Mouse (Mus musculus): ENCODE measurements at regions not wholly inside any gene's neighbourhood (a gene's known extent, or its start where the extent isn't known, plus 50 kb on each side); places are given as distances from the start of the nearest gene placed in this dataset.

GRCm38 (mm10) chr1:164541711-164542110, 83.6 kb upstream of the Atp1b1 start:
- WGBS: 70% methylated on average over 1 of the region's 1 CpGs
- no peak overlapping the region for H3K9ac ChIP-seq (ENCODE audit: low read depth, low read length)
- H3K4me1 ChIP-seq (ENCODE audit: control insufficient read depth, insufficient read depth, low read depth, low read length): no peaks in the 10 kb centered on the region
- H3K36me3 ChIP-seq (ENCODE audit: control insufficient read depth, insufficient read depth, low read length): no peaks in the 10 kb centered on the region
- H3K4me2 ChIP-seq (ENCODE audit: low read length): no peak overlapping the region
- no peak overlapping the region for H3K27ac ChIP-seq (ENCODE audit: low read depth, low read length)
- no peaks in the 10 kb centered on the region for H3K9me3 ChIP-seq (ENCODE audit: control insufficient read depth, low read length)
- no peak overlapping the region for H3K4me3 ChIP-seq (ENCODE audit: low read length)
- ATAC-seq: no peak
- no peaks in the 10 kb centered on the region for H3K27me3 ChIP-seq (replicated peaks; ENCODE audit: control insufficient read depth, insufficient read depth, low read length)

GRCm38 (mm10) chr1:164538304-164539043, 80.3 kb upstream of the Atp1b1 start:
- H3K9me3 ChIP-seq (ENCODE audit: control insufficient read depth, low read length): no peaks in the 10 kb centered on the region
- no peak overlapping the region for H3K4me3 ChIP-seq (ENCODE audit: low read length)
- 85% methylated on average over 5 of the region's 5 CpGs for WGBS
- no peaks in the 10 kb centered on the region for H3K36me3 ChIP-seq (ENCODE audit: control insufficient read depth, insufficient read depth, low read length)
- no peaks in the 10 kb centered on the region for H3K4me1 ChIP-seq (ENCODE audit: control insufficient read depth, insufficient read depth, low read depth, low read length)
- no peak overlapping the region for H3K4me2 ChIP-seq (ENCODE audit: low read length)
- H3K27me3 ChIP-seq (replicated peaks; ENCODE audit: control insufficient read depth, insufficient read depth, low read length): no peaks in the 10 kb centered on the region
- H3K27ac ChIP-seq (ENCODE audit: low read depth, low read length): no peak overlapping the region
- no peak overlapping the region for H3K9ac ChIP-seq (ENCODE audit: low read depth, low read length)
- ATAC-seq: no peak

- H3K36me3 ChIP-seq (ENCODE audit: control insufficient read depth, insufficient read depth, low read length): no peaks in the 10 kb centered on the region
- no peaks in the 10 kb centered on the region for H3K27me3 ChIP-seq (replicated peaks; ENCODE audit: control insufficient read depth, insufficient read depth, low read length)
- H3K4me2 ChIP-seq (ENCODE audit: low read length): no peak overlapping the region
- H3K9me3 ChIP-seq (ENCODE audit: control insufficient read depth, low read length): no peaks in the 10 kb centered on the region
- no peak overlapping the region for H3K4me3 ChIP-seq (ENCODE audit: low read length)
- no peak for ATAC-seq
- H3K27ac ChIP-seq (ENCODE audit: low read depth, low read length): no peak overlapping the region
- H3K4me1 ChIP-seq (ENCODE audit: control insufficient read depth, insufficient read depth, low read depth, low read length): no peaks in the 10 kb centered on the region
- no peak overlapping the region for H3K9ac ChIP-seq (ENCODE audit: low read depth, low read length)
- 85% methylated on average over 7 of the region's 7 CpGs for WGBS
These were observed 79.3 kb upstream of the Atp1b1 start for GRCm38 (mm10) chr1:164537324-164537948.

GRCm38 (mm10) chr1:164532196-164532595, 74.0 kb upstream of the Atp1b1 start:
- H3K27ac ChIP-seq (ENCODE audit: low read depth, low read length): no peak overlapping the region
- H3K4me3 ChIP-seq (ENCODE audit: low read length): no peak overlapping the region
- no peaks in the 10 kb centered on the region for H3K36me3 ChIP-seq (ENCODE audit: control insufficient read depth, insufficient read depth, low read length)
- no peak overlapping the region for H3K9ac ChIP-seq (ENCODE audit: low read depth, low read length)
- no peaks in the 10 kb centered on the region for H3K27me3 ChIP-seq (replicated peaks; ENCODE audit: control insufficient read depth, insufficient read depth, low read length)
- no peak overlapping the region for H3K4me2 ChIP-seq (ENCODE audit: low read length)
- ATAC-seq: no peak
- no peaks in the 10 kb centered on the region for H3K9me3 ChIP-seq (ENCODE audit: control insufficient read depth, low read length)
- no peaks in the 10 kb centered on the region for H3K4me1 ChIP-seq (ENCODE audit: control insufficient read depth, insufficient read depth, low read depth, low read length)
- 81% methylated on average over 5 of the region's 5 CpGs for WGBS

GRCm38 (mm10) chr1:164531741-164532140, 73.6 kb upstream of the Atp1b1 start:
- Histone ChIP-seq H3K36me3 (ENCODE audit: control insufficient read depth, insufficient read depth, low read length) (no peaks in the 10 kb centered on the region), H3K27ac (ENCODE audit: low read depth, low read length) (no peak overlapping the region), H3K9me3 (ENCODE audit: control insufficient read depth, low read length) (no peaks in the 10 kb centered on the region), H3K4me3 (ENCODE audit: low read length) (no peak overlapping the region), H3K4me2 (ENCODE audit: low read length) (no peak overlapping the region), H3K9ac (ENCODE audit: low read depth, low read length) (no peak overlapping the region), H3K27me3 (replicated peaks; ENCODE audit: control insufficient read depth, insufficient read depth, low read length) (no peaks in the 10 kb centered on the region), H3K4me1 (ENCODE audit: control insufficient read depth, insufficient read depth, low read depth, low read length) (no peaks in the 10 kb centered on the region)
- ATAC-seq: no peak
- 55% methylated on average over 1 of the region's 1 CpGs for WGBS

- no peak overlapping the region for H3K9ac ChIP-seq (ENCODE audit: low read depth, low read length)
- H3K4me2 ChIP-seq (ENCODE audit: low read length): no peak overlapping the region
- no peaks in the 10 kb centered on the region for H3K4me1 ChIP-seq (ENCODE audit: control insufficient read depth, insufficient read depth, low read depth, low read length)
- ATAC-seq: no peak
- H3K36me3 ChIP-seq (ENCODE audit: control insufficient read depth, insufficient read depth, low read length): no peaks in the 10 kb centered on the region
- no peak overlapping the region for H3K4me3 ChIP-seq (ENCODE audit: low read length)
- H3K9me3 ChIP-seq (ENCODE audit: control insufficient read depth, low read length): no peaks in the 10 kb centered on the region
- no peak overlapping the region for H3K27ac ChIP-seq (ENCODE audit: low read depth, low read length)
- H3K27me3 ChIP-seq (replicated peaks; ENCODE audit: control insufficient read depth, insufficient read depth, low read length): no peaks in the 10 kb centered on the region
- 90% methylated on average over 1 of the region's 1 CpGs for WGBS
These were observed 68.6 kb upstream of the Atp1b1 start for GRCm38 (mm10) chr1:164526748-164527147.

- Histone ChIP-seq H3K27me3 (replicated peaks; ENCODE audit: control insufficient read depth, insufficient read depth, low read length) (no peaks in the 10 kb centered on the region), H3K4me2 (ENCODE audit: low read length) (no peak overlapping the region), H3K9me3 (ENCODE audit: control insufficient read depth, low read length) (no peaks in the 10 kb centered on the region), H3K36me3 (ENCODE audit: control insufficient read depth, insufficient read depth, low read length) (no peaks in the 10 kb centered on the region), H3K4me3 (ENCODE audit: low read length) (no peak overlapping the region), H3K27ac (ENCODE audit: low read depth, low read length) (no peak overlapping the region), H3K9ac (ENCODE audit: low read depth, low read length) (no peak overlapping the region), H3K4me1 (ENCODE audit: control insufficient read depth, insufficient read depth, low read depth, low read length) (no peaks in the 10 kb centered on the region)
- ATAC-seq: no peak
- WGBS: 82% methylated on average over 3 of the region's 3 CpGs
These were observed 64.4 kb upstream of the Atp1b1 start for GRCm38 (mm10) chr1:164522377-164523150.

- no peaks in the 10 kb centered on the region for H3K4me1 ChIP-seq (ENCODE audit: control insufficient read depth, insufficient read depth, low read depth, low read length)
- no peaks in the 10 kb centered on the region for H3K9me3 ChIP-seq (ENCODE audit: control insufficient read depth, low read length)
- no peak overlapping the region for H3K27ac ChIP-seq (ENCODE audit: low read depth, low read length)
- H3K4me2 ChIP-seq (ENCODE audit: low read length): no peak overlapping the region
- H3K36me3 ChIP-seq (ENCODE audit: control insufficient read depth, insufficient read depth, low read length): no peaks in the 10 kb centered on the region
- no peak overlapping the region for H3K9ac ChIP-seq (ENCODE audit: low read depth, low read length)
- ATAC-seq: no peak
- WGBS: 91% methylated on average over 6 of the region's 6 CpGs
- no peak overlapping the region for H3K4me3 ChIP-seq (ENCODE audit: low read length)
- H3K27me3 ChIP-seq (replicated peaks; ENCODE audit: control insufficient read depth, insufficient read depth, low read length): no peaks in the 10 kb centered on the region
These were observed 63.4 kb upstream of the Atp1b1 start for GRCm38 (mm10) chr1:164521371-164522130.

GRCm38 (mm10) chr1:164518866-164519265, 60.7 kb upstream of the Atp1b1 start:
- no peak overlapping the region for H3K27ac ChIP-seq (ENCODE audit: low read depth, low read length)
- no peak overlapping the region for H3K4me2 ChIP-seq (ENCODE audit: low read length)
- H3K4me3 ChIP-seq (ENCODE audit: low read length): no peak overlapping the region
- WGBS: 94% methylated on average over 3 of the region's 3 CpGs
- no peak for ATAC-seq
- H3K9ac ChIP-seq (ENCODE audit: low read depth, low read length): no peak overlapping the region
- no peaks in the 10 kb centered on the region for H3K27me3 ChIP-seq (replicated peaks; ENCODE audit: control insufficient read depth, insufficient read depth, low read length)
- no peaks in the 10 kb centered on the region for H3K4me1 ChIP-seq (ENCODE audit: control insufficient read depth, insufficient read depth, low read depth, low read length)
- H3K36me3 ChIP-seq (ENCODE audit: control insufficient read depth, insufficient read depth, low read length): no peaks in the 10 kb centered on the region
- no peaks in the 10 kb centered on the region for H3K9me3 ChIP-seq (ENCODE audit: control insufficient read depth, low read length)
